Mouse (Mus musculus): ENCODE results near the gene Msrb2. TPM values are rescaled to one million over a fixed set of nuclear protein-coding genes. Genes with fewer than 3 reads are reported as not detected.

The Msrb2 gene
- polyA plus RNA-seq, 1 experiment from 2014 or later, result 19.2 TPM

GRCm38 (mm10) chr2:19382206-19382605, 11.0 kb downstream of the Msrb2 start:
- WGBS, result 88% methylated on average over 1 of the region's 1 CpGs
- Histone ChIP-seq H3K27me3 (replicated peaks; ENCODE audit: control insufficient read depth, insufficient read depth, low read length) (no peaks in the 10 kb centered on the region), H3K36me3 (ENCODE audit: control insufficient read depth, insufficient read depth, low read length) (no peaks in the 10 kb centered on the region), H3K4me1 (ENCODE audit: control insufficient read depth, insufficient read depth, low read length) (no peaks in the 10 kb centered on the region), H3K4me2 (ENCODE audit: low read depth, low read length) (no peak overlapping the region), H3K9ac (ENCODE audit: low read depth, low read length) (no peak overlapping the region), H3K27ac (replicated peaks; ENCODE audit: low read depth, low read length) (no peak overlapping the region), H3K4me3 (ENCODE audit: low read depth, low read length) (no peak overlapping the region), H3K9me3 (ENCODE audit: control insufficient read depth, low read length) (no peaks in the 10 kb centered on the region)
- no peak for DNase-seq (ENCODE audit: low spot score)
- ATAC-seq (ENCODE audit: low read depth), result no peak

DNA sequence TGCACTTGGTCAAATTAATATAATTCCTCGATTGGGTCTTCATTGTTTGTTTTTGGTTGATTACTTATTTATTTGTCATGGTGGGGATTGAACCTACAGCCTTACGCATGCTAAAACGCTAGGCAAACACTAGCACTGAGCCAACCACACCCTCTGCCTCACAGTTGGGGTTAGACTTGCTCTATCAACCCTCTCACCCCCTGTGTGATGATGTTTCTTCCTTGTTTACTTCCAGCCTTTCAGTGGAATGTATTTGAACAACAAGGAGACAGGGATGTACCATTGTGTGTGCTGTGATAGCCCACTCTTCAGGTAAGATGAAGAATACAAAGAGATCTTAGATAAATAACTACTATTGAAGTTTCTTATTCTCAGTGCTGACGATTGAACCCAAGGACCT, 11.8 kb downstream of the Msrb2 start:
- H3K27ac ChIP-seq (replicated peaks; ENCODE audit: low read depth, low read length), result no peak overlapping the region
- H3K36me3 ChIP-seq (ENCODE audit: control insufficient read depth, insufficient read depth, low read length), result no peaks in the 10 kb centered on the region
- no peaks in the 10 kb centered on the region for H3K9me3 ChIP-seq (ENCODE audit: control insufficient read depth, low read length)
- no peaks in the 10 kb centered on the region for H3K27me3 ChIP-seq (replicated peaks; ENCODE audit: control insufficient read depth, insufficient read depth, low read length)
- no peak overlapping the region for H3K4me3 ChIP-seq (ENCODE audit: low read depth, low read length)
- no peaks in the 10 kb centered on the region for H3K4me1 ChIP-seq (ENCODE audit: control insufficient read depth, insufficient read depth, low read length)
- H3K4me2 ChIP-seq (ENCODE audit: low read depth, low read length), result no peak overlapping the region
- 60% methylated on average over 4 of the region's 4 CpGs for WGBS
- ATAC-seq (ENCODE audit: low read depth) (no peak), DNase-seq (ENCODE audit: low spot score) (no peak)
- no peak overlapping the region for H3K9ac ChIP-seq (ENCODE audit: low read depth, low read length)

- Histone ChIP-seq H3K27ac (replicated peaks; ENCODE audit: low read depth, low read length) (no peak overlapping the region), H3K4me3 (ENCODE audit: low read depth, low read length) (no peak overlapping the region), H3K9me3 (ENCODE audit: control insufficient read depth, low read length) (no peaks in the 10 kb centered on the region), H3K36me3 (ENCODE audit: control insufficient read depth, insufficient read depth, low read length) (no peaks in the 10 kb centered on the region), H3K9ac (ENCODE audit: low read depth, low read length) (no peak overlapping the region), H3K4me1 (ENCODE audit: control insufficient read depth, insufficient read depth, low read length) (no peaks in the 10 kb centered on the region), H3K27me3 (replicated peaks; ENCODE audit: control insufficient read depth, insufficient read depth, low read length) (no peaks in the 10 kb centered on the region), H3K4me2 (ENCODE audit: low read depth, low read length) (no peak overlapping the region)
- WGBS, result 84% methylated on average over 5 of the region's 5 CpGs
- no peak for ATAC-seq (ENCODE audit: low read depth)
- DNase-seq (ENCODE audit: low spot score), result no peak
Observed at GRCm38 (mm10) chr2:19385772-19386171, 14.5 kb downstream of the Msrb2 start.

GRCm38 (mm10) chr2:19388329-19389103, 17.3 kb downstream of the Msrb2 start:
- no peaks in the 10 kb centered on the region for H3K9me3 ChIP-seq (ENCODE audit: control insufficient read depth, low read length)
- H3K27me3 ChIP-seq (replicated peaks; ENCODE audit: control insufficient read depth, insufficient read depth, low read length), result no peaks in the 10 kb centered on the region
- DNase-seq (ENCODE audit: low spot score) (no peak), ATAC-seq (ENCODE audit: low read depth) (no peak)
- no peak overlapping the region for H3K4me3 ChIP-seq (ENCODE audit: low read depth, low read length)
- no peak overlapping the region for H3K4me2 ChIP-seq (ENCODE audit: low read depth, low read length)
- no peak overlapping the region for H3K9ac ChIP-seq (ENCODE audit: low read depth, low read length)
- H3K36me3 ChIP-seq (ENCODE audit: control insufficient read depth, insufficient read depth, low read length), result 0 out of 2 replicates have a peak, but pooled peaks cover 2% of the 10 kb centered on the region
- no peak overlapping the region for H3K27ac ChIP-seq (replicated peaks; ENCODE audit: low read depth, low read length)
- WGBS, result 84% methylated on average over 12 of the region's 12 CpGs
- H3K4me1 ChIP-seq (ENCODE audit: control insufficient read depth, insufficient read depth, low read length), result no peaks in the 10 kb centered on the region

- H3K36me3 ChIP-seq (ENCODE audit: control insufficient read depth, insufficient read depth, low read length), result 0 out of 2 replicates have a peak, but pooled peaks cover 4% of the 10 kb centered on the region
- ATAC-seq (ENCODE audit: low read depth) (no peak), DNase-seq (ENCODE audit: low spot score) (no peak)
- H3K4me1 ChIP-seq (ENCODE audit: control insufficient read depth, insufficient read depth, low read length), result no peaks in the 10 kb centered on the region
- no peaks in the 10 kb centered on the region for H3K27me3 ChIP-seq (replicated peaks; ENCODE audit: control insufficient read depth, insufficient read depth, low read length)
- H3K9me3 ChIP-seq (ENCODE audit: control insufficient read depth, low read length), result no peaks in the 10 kb centered on the region
- no peak overlapping the region for H3K4me2 ChIP-seq (ENCODE audit: low read depth, low read length)
- 64% methylated on average over 7 of the region's 7 CpGs for WGBS
- H3K9ac ChIP-seq (ENCODE audit: low read depth, low read length), result no peak overlapping the region
- no peak overlapping the region for H3K27ac ChIP-seq (replicated peaks; ENCODE audit: low read depth, low read length)
- no peak overlapping the region for H3K4me3 ChIP-seq (ENCODE audit: low read depth, low read length)
Observed at GRCm38 (mm10) chr2:19390411-19391143, 19.3 kb downstream of the Msrb2 start.

- H3K4me2 ChIP-seq (ENCODE audit: low read depth, low read length), result no peak overlapping the region
Observed at GRCm38 (mm10) chr2:19391649-19392048, 20.4 kb downstream of the Msrb2 start.

GRCm38 (mm10) chr2:19392793-19393192, 21.6 kb downstream of the Msrb2 start:
- H3K9ac ChIP-seq (ENCODE audit: low read depth, low read length), result no peak overlapping the region
- H3K27ac ChIP-seq (replicated peaks; ENCODE audit: low read depth, low read length), result no peak overlapping the region
- H3K4me1 ChIP-seq (ENCODE audit: control insufficient read depth, insufficient read depth, low read length), result no peaks in the 10 kb centered on the region
- H3K36me3 ChIP-seq (ENCODE audit: control insufficient read depth, insufficient read depth, low read length), result 0 out of 2 replicates have a peak, but pooled peaks cover 4% of the 10 kb centered on the region
- 28% methylated on average over 2 of the region's 2 CpGs for WGBS
- H3K4me3 ChIP-seq (ENCODE audit: low read depth, low read length), result no peak overlapping the region
- H3K4me2 ChIP-seq (ENCODE audit: low read depth, low read length), result no peak overlapping the region
- DNase-seq (ENCODE audit: low spot score), result no peak
- H3K27me3 ChIP-seq (replicated peaks; ENCODE audit: control insufficient read depth, insufficient read depth, low read length), result no peaks in the 10 kb centered on the region
- 0 out of 2 replicates have a peak, but pooled peaks cover 7% of the 10 kb centered on the region for H3K9me3 ChIP-seq (ENCODE audit: control insufficient read depth, low read length)
- ATAC-seq (ENCODE audit: low read depth), result no peak

More at GRCm38 (mm10) chr2:19391649-19392048, 20.4 kb downstream of the Msrb2 start:
- Histone ChIP-seq H3K36me3 (ENCODE audit: control insufficient read depth, insufficient read depth, low read length) (0 out of 2 replicates have a peak, but pooled peaks cover 4% of the 10 kb centered on the region), H3K27me3 (replicated peaks; ENCODE audit: control insufficient read depth, insufficient read depth, low read length) (no peaks in the 10 kb centered on the region), H3K27ac (replicated peaks; ENCODE audit: low read depth, low read length) (no peak overlapping the region), H3K4me3 (ENCODE audit: low read depth, low read length) (no peak overlapping the region), H3K9me3 (ENCODE audit: control insufficient read depth, low read length) (0 out of 2 replicates have a peak, but pooled peaks cover under 1% of the 10 kb centered on the region), H3K4me1 (ENCODE audit: control insufficient read depth, insufficient read depth, low read length) (no peaks in the 10 kb centered on the region), H3K9ac (ENCODE audit: low read depth, low read length) (no peak overlapping the region)
- DNase-seq (ENCODE audit: low spot score) (no peak), ATAC-seq (ENCODE audit: low read depth) (no peak)
- whole genome bisulfite sequencing, result 84% methylated on average over 3 of the region's 3 CpGs

DNA sequence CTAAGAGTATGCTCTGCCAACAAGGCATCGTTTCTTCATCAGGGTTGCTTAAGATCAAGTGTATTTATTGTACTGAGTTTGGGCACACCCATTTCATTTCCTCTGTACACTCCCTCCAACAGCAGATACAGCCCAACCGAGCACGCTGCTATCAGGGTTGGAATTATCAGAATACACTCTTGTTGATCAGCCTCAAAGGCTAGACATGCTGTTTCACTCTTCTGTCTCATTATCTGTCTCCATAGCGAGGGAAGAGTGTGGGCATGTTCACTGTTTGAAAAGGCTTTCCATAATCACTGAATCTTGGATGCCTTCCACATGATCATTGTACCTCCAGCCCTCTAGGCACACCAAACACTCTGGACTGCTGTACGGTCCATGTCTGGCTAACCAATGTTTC, 34.2 kb downstream of the Msrb2 start:
- H3K4me2 ChIP-seq (ENCODE audit: low read depth, low read length), result no peak overlapping the region
- DNase-seq (ENCODE audit: low spot score), result no peak
- H3K27me3 ChIP-seq (replicated peaks; ENCODE audit: control insufficient read depth, insufficient read depth, low read length), result no peaks in the 10 kb centered on the region
- no peaks in the 10 kb centered on the region for H3K9me3 ChIP-seq (ENCODE audit: control insufficient read depth, low read length)
- H3K9ac ChIP-seq (ENCODE audit: low read depth, low read length), result no peak overlapping the region
- no peaks in the 10 kb centered on the region for H3K4me1 ChIP-seq (ENCODE audit: control insufficient read depth, insufficient read depth, low read length)
- no peak overlapping the region for H3K27ac ChIP-seq (replicated peaks; ENCODE audit: low read depth, low read length)
- no peak overlapping the region for H3K4me3 ChIP-seq (ENCODE audit: low read depth, low read length)
- no peak for ATAC-seq (ENCODE audit: low read depth)
- 72% methylated on average over 5 of the region's 5 CpGs for WGBS
- no peaks in the 10 kb centered on the region for H3K36me3 ChIP-seq (ENCODE audit: control insufficient read depth, insufficient read depth, low read length)
